Mouse (Mus musculus) adrenal gland (tissue): ENCODE results near the gene Cmtm7.

Experiments
- intact Hi-C: fragments of 180-260 bp; cut with DNase I; formaldehyde crosslinking; loops from one replicate; pipeline ENCODE4 v1.15.1; 2025
- long read RNA-seq, 2 experiments: library from polyadenylated mRNA; unstranded; transcript quantifications; one replicate each; pipeline ENCODE4 v2.0.0; 2020; ENCODE audit warnings: borderline replicate concordance in 1 of 2; ENCODE audit not compliant: insufficient replicate concordance in 1 of 2

The Cmtm7 gene
- long read RNA-seq, experiment 1, transcript Cmtm7-201 (5 exons, 993 nt), result major isoform, 24 of 37 reads
- long read RNA-seq, experiment 1, partial matches to known transcripts, result 4 of 37 reads
- long read RNA-seq, experiment 1, other reads (novel, unspliced or antisense), result 7 of 37 reads
- long read RNA-seq, experiment 2, transcript Cmtm7-201 (5 exons, 993 nt), result major isoform, 6 of 14 reads
- long read RNA-seq, experiment 2, partial matches to known transcripts, result 2 of 14 reads
- long read RNA-seq, experiment 2, other reads (novel, unspliced or antisense), result 3 of 14 reads

- intact Hi-C loops, result no loop called here
Measured at GRCm38 (mm10) chr9:114781526-114782212, at the start of gene Cmtm7. Cmtm7 (minus strand) TSS chr9:114781856.

DNA sequence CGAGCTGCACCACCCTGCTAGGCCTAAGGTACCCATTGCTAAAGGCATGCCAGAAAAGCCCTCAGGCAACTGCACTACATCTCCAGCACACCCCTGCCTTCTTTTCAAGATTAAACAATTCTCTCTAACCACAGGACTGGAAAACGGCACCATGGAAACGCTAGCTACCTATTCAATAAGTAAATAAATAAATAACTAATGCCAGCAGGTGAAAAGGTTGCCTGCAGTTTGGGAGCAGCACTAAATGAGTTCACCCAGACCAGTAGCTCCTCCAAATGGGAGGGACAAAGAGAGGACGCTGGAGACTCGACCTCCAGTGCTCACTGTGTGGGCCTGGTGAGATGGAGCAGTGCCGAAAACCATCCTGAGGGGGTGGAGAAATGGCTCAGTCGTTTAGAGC lies 48.7 kb upstream of the Cmtm7 start:
- intact Hi-C loops, result no loop called here

GRCm38 (mm10) chr9:114829669-114830068 lies 48.0 kb upstream of the Cmtm7 start:
- intact Hi-C loops, result no loop called here

GRCm38 (mm10) chr9:114828377-114828776 lies 46.7 kb upstream of the Cmtm7 start:
- intact Hi-C loops, result no loop called here

GRCm38 (mm10) chr9:114827242-114827852 lies 45.7 kb upstream of the Cmtm7 start:
- intact Hi-C loops, result no loop called here

GRCm38 (mm10) chr9:114824166-114824565 lies 42.5 kb upstream of the Cmtm7 start:
- intact Hi-C loops, result no loop called here

GRCm38 (mm10) chr9:114821548-114822289 lies 40.1 kb upstream of the Cmtm7 start:
- intact Hi-C loops, result no loop called here

- intact Hi-C loops, result loop anchor here (5.0 kb wide), 1 partner anchor 57 kb away; no protein-coding TSS in a partner anchor
Measured at GRCm38 (mm10) chr9:114818918-114819317, 37.3 kb upstream of the Cmtm7 start.

DNA sequence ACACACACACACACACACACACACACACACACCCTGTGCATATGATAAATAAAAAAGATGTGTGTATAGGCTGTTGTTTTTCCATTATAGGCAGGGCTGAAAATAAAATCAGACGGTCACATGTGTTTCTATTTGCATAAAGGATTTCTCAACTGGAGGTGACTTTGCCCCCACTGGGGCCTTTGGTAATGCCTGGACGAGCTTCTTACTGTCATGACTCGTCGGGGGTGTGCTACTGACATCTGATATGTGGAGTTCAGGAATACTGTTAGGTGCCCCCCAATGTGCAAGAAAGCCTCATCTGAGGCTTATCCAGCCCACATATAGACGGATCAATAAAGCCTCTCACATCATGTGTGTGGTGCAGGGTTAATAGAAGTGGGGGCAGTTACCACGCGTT lies 35.4 kb upstream of the Cmtm7 start:
- intact Hi-C loops, result loop anchor here (5.0 kb wide), 1 partner anchor 55 kb away; no protein-coding TSS in a partner anchor

DNA sequence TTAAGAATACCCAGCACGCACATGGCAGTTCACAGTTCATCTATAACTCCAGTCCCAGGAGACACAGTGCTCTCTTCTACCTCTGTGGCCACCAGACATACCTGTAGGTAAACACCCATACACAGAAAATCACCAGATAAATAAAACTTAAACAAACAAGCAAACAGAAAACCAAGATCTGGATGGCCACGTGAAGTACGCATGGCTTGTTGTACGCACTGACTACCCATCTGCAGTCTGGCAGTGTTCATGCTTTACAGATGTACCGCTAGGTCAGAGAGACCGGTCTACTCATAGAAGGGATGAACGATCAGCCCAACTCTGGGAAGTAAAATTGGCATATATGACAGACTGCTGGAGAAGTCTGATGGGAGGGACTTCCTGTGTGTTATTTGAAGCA lies 34.5 kb upstream of the Cmtm7 start:
- intact Hi-C loops, result loop anchor here (5.0 kb wide), 1 partner anchor 54 kb away; no protein-coding TSS in a partner anchor

DNA sequence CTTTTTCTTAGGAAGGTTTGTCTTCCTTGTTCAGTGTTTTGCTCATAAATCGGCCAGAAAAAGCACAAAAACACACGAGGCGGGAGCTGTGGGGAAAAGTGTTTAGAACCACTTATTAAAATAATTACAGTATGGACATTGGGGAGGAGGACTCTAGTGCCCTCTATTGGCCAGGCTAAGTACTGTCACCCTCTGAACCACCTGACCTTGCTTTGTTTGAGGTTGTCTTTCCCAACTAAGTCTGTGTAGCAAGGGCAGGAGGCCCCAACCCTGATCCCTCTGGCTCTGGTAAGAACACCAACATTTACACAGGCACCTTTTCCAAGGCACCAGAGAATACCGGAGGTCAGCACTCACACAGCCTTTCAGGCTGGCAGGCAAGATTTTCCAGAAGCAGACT lies 33.7 kb upstream of the Cmtm7 start:
- intact Hi-C loops, result loop anchor here (2.0 to 5.0 kb wide), 2 partner anchors 17 to 53 kb away; no protein-coding TSS in a partner anchor

GRCm38 (mm10) chr9:114812001-114812400 lies 30.3 kb upstream of the Cmtm7 start:
- intact Hi-C loops, result no loop called here

DNA sequence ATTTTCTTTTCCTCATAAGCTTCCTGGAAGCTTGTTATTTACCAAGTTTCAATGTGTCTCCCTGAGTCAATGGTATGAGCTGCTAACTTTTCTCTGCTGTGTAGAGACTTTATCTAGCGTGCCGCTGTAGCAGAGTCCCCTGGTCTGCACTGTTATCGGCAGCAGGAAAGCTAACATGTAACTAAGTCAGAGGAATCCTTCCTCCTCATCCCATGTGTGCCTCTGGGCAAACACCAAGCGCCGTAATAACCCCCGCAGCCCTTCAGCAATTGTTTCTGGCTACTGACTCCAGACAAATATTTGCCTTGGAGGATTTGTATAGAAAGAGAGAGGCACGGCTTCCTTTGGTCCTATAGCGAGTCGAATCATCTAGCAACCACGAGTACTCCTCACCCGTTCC lies 29.2 kb upstream of the Cmtm7 start:
- intact Hi-C loops, result no loop called here

- intact Hi-C loops, result no loop called here
Measured at GRCm38 (mm10) chr9:114808671-114809070, 27.0 kb upstream of the Cmtm7 start.

DNA sequence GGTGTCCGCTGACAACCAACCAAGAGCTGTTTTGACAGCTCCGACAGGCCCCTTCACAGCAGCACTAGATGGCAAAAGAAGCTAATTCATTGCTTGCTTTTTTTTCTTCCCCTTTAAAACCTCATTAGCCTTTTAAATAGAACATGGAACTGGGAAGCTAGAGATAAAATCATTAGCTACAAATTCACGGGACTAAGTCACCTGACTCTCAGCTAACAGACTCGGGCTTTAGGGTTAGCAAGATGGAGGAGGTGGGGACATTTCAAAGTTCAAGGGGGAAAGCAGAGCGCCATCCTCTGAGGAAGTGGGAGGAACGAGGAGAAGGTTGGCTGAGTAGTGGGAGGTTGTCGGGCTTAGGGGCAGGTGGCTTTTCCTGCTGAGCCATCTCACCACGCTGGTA lies 25.6 kb upstream of the Cmtm7 start:
- intact Hi-C loops, result no loop called here

DNA sequence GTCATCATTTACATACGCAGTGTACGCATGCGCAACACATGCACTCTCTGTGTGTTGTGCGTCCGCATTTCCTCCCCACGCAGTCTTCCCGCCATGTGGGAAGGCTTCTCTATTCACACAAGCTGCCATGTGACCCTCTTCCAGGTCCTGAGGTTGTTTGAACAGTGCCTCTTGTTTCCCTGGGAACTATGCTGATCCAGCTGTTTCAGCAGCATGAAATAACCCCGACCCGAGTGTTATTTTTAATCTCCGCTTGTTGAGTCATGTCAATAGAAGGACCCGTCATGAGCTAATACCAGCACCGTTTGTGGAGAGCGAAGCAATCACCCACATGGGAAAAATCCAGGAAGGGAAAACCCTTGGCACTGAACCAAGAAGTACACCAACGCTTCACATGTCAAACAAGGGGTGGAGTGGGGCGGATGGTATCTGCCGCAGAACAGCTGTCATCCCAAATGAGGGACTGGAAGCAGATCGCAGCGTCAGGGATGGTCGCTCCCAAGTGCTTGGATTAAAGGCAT lies 23.6 kb upstream of the Cmtm7 start:
- intact Hi-C loops, result no loop called here

DNA sequence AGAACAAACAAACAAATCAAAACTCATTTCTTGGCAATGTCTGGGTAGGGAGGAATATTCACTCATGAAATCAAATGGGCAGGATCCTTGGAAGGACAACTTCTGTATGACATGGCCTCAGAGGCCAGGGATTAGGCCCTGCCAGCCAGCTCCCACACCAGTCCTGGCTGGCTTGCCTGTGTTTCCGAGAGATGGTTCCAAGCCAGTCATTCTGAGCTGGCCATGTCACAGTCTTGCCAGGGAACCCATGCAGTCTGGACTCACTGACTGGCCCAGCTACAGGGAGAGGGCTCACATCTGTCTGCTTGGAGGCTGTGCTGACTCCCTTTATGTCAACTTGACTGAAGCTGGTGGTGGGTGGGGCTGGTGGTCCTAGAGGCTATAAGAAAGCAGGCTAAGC lies 20.5 kb upstream of the Cmtm7 start:
- intact Hi-C loops, result no loop called here

GRCm38 (mm10) chr9:114801301-114801700 lies 19.6 kb upstream of the Cmtm7 start:
- intact Hi-C loops, result no loop called here

GRCm38 (mm10) chr9:114799498-114800107 lies 17.9 kb upstream of the Cmtm7 start:
- intact Hi-C loops, result loop anchor here (2.0 to 5.0 kb wide), 4 partner anchors 15 to 158 kb away; no protein-coding TSS in a partner anchor

GRCm38 (mm10) chr9:114798845-114799244 lies 17.2 kb upstream of the Cmtm7 start:
- intact Hi-C loops, result loop anchor here (2.0 to 5.0 kb wide), 4 partner anchors 16 to 158 kb away; no protein-coding TSS in a partner anchor
